Mouse (Mus musculus): Measurements from ENCODE around the gene Pfdn6. TPM values are rescaled to one million over a fixed set of nuclear protein-coding genes. Genes with fewer than 3 reads are reported as not detected.

Pfdn6 gene
- polyA plus RNA-seq, 1 experiment from 2014 or later, result 133 TPM

DNA sequence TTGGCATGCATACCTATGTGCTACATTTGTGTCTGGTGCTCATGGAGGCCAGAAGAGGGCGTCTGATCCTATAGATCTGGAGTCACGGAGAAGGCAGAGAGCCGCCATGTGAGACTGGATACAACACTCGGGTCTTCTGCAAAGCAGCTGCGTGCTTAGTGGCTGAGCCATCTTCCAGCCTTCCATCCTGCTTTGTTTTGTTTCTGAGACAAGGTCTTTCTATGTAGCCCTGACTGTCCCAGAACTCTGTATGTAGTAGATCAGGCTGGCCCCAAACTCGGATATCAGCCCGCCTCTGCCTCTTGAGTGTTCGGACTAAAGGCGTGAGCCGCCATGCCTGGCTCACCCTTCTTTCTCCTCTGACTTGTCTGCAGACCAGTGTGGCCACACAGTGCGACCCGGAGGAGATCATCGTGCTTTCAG lies 25.2 kb downstream of the Pfdn6 start:
- Histone ChIP-seq H3K36me3 (ENCODE audit: control insufficient read depth, insufficient read depth) (peaks cover 43% of the 10 kb centered on the region), H3K4me2 (ENCODE audit: low read depth, low read length) (peak overlapping the region; percentile 66; the same call in 1 of the 2 replicates), H3K4me1 (ENCODE audit: control insufficient read depth, insufficient read depth, low read length) (peaks cover 30% of the 10 kb centered on the region), H3K27ac (ENCODE audit: low read length) (no peak overlapping the region), H3K9me3 (replicated peaks; ENCODE audit: control insufficient read depth, low read length) (no peaks in the 10 kb centered on the region), H3K4me3 (ENCODE audit: low read length) (peak overlapping the region; percentile 74), H3K27me3 (ENCODE audit: control insufficient read depth, insufficient read depth, low read length) (no peaks in the 10 kb centered on the region), H3K9ac (ENCODE audit: low read length) (peak overlapping the region; percentile 52; the same call in 1 of the 2 replicates)
- no peak for ATAC-seq (replicated peaks; ENCODE audit: extremely low read depth, insufficient read depth, low FRiP score)
- WGBS, result 71% methylated on average over 13 of the region's 13 CpGs

GRCm38 (mm10) chr17:33913905-33914304 lies 26.2 kb downstream of the Pfdn6 start:
- peaks cover 43% of the 10 kb centered on the region for H3K36me3 ChIP-seq (ENCODE audit: control insufficient read depth, insufficient read depth)
- no peaks in the 10 kb centered on the region for H3K9me3 ChIP-seq (replicated peaks; ENCODE audit: control insufficient read depth, low read length)
- H3K4me3 ChIP-seq (ENCODE audit: low read length), result no peak overlapping the region
- H3K4me1 ChIP-seq (ENCODE audit: control insufficient read depth, insufficient read depth, low read length), result peaks cover 26% of the 10 kb centered on the region
- H3K27ac ChIP-seq (ENCODE audit: low read length), result no peak overlapping the region
- H3K27me3 ChIP-seq (ENCODE audit: control insufficient read depth, insufficient read depth, low read length), result no peaks in the 10 kb centered on the region
- 95% methylated on average over 8 of the region's 8 CpGs for WGBS
- H3K4me2 ChIP-seq (ENCODE audit: low read depth, low read length), result no peak overlapping the region
- H3K9ac ChIP-seq (ENCODE audit: low read length), result no peak overlapping the region
- ATAC-seq (replicated peaks; ENCODE audit: extremely low read depth, insufficient read depth, low FRiP score), result no peak

- H3K36me3 ChIP-seq (ENCODE audit: control insufficient read depth, insufficient read depth), result peaks cover 43% of the 10 kb centered on the region
- WGBS, result 86% methylated on average over 10 of the region's 10 CpGs
These were observed 26.9 kb downstream of the Pfdn6 start for GRCm38 (mm10) chr17:33913264-33913663.

DNA sequence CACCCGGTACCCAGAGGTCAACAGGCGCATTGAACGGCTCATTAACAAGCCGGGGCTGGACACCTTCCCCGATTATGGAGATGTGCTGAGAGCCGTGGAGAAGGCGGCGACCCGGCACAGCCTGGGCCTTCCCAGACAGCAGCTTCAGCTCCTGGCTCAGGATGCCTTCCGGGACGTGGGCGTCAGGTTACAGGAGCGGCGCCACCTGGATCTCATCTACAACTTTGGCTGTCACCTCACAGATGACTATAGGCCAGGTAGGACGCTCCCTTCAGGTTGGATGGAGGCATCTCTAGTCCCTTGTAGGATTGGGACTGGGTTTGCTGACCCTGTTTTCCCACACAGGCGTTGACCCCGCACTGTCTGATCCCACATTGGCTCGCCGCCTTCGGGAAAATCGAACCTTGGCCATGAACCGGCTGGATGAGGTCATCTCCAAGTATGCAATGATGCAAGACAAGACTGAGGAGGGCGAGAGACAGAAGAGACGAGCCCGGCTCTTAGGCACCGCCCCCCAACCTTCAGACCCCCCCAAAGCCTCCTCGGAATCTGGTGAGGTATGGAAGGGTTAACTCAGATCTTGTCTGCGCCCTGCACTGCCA lies 28.2 kb downstream of the Pfdn6 start:
- Histone ChIP-seq H3K27me3 (ENCODE audit: control insufficient read depth, insufficient read depth, low read length) (no peaks in the 10 kb centered on the region), H3K9ac (ENCODE audit: low read length) (no peak overlapping the region), H3K36me3 (ENCODE audit: control insufficient read depth, insufficient read depth) (peaks cover 33% of the 10 kb centered on the region), H3K27ac (ENCODE audit: low read length) (no peak overlapping the region), H3K9me3 (replicated peaks; ENCODE audit: control insufficient read depth, low read length) (no peaks in the 10 kb centered on the region), H3K4me2 (ENCODE audit: low read depth, low read length) (no peak overlapping the region), H3K4me3 (ENCODE audit: low read length) (no peak overlapping the region), H3K4me1 (ENCODE audit: control insufficient read depth, insufficient read depth, low read length) (peaks cover 18% of the 10 kb centered on the region)
- ATAC-seq (replicated peaks; ENCODE audit: extremely low read depth, insufficient read depth, low FRiP score), result no peak
- WGBS, result 86% methylated on average over 28 of the region's 28 CpGs

More at GRCm38 (mm10) chr17:33913264-33913663, 26.9 kb downstream of the Pfdn6 start:
- Histone ChIP-seq H3K27ac (ENCODE audit: low read length) (no peak overlapping the region), H3K27me3 (ENCODE audit: control insufficient read depth, insufficient read depth, low read length) (no peaks in the 10 kb centered on the region), H3K4me2 (ENCODE audit: low read depth, low read length) (no peak overlapping the region), H3K4me3 (ENCODE audit: low read length) (no peak overlapping the region), H3K9ac (ENCODE audit: low read length) (no peak overlapping the region), H3K9me3 (replicated peaks; ENCODE audit: control insufficient read depth, low read length) (no peaks in the 10 kb centered on the region), H3K4me1 (ENCODE audit: control insufficient read depth, insufficient read depth, low read length) (peaks cover 21% of the 10 kb centered on the region)
- ATAC-seq (replicated peaks; ENCODE audit: extremely low read depth, insufficient read depth, low FRiP score), result no peak

- Histone ChIP-seq H3K36me3 (ENCODE audit: control insufficient read depth, insufficient read depth) (peaks cover 33% of the 10 kb centered on the region), H3K9me3 (replicated peaks; ENCODE audit: control insufficient read depth, low read length) (no peaks in the 10 kb centered on the region), H3K4me3 (ENCODE audit: low read length) (no peak overlapping the region), H3K27me3 (ENCODE audit: control insufficient read depth, insufficient read depth, low read length) (no peaks in the 10 kb centered on the region), H3K9ac (ENCODE audit: low read length) (no peak overlapping the region), H3K27ac (ENCODE audit: low read length) (no peak overlapping the region), H3K4me2 (ENCODE audit: low read depth, low read length) (no peak overlapping the region), H3K4me1 (ENCODE audit: control insufficient read depth, insufficient read depth, low read length) (peaks cover 13% of the 10 kb centered on the region)
- ATAC-seq (replicated peaks; ENCODE audit: extremely low read depth, insufficient read depth, low FRiP score), result no peak
- WGBS, result 87% methylated on average over 31 of the region's 31 CpGs
These were observed 28.9 kb downstream of the Pfdn6 start for GRCm38 (mm10) chr17:33911052-33911812.

GRCm38 (mm10) chr17:33910346-33911051 lies 29.6 kb downstream of the Pfdn6 start:
- Histone ChIP-seq H3K4me2 (ENCODE audit: low read depth, low read length) (peak overlapping the region; percentile 77), H3K9me3 (replicated peaks; ENCODE audit: control insufficient read depth, low read length) (no peaks in the 10 kb centered on the region), H3K4me1 (ENCODE audit: control insufficient read depth, insufficient read depth, low read length) (peaks cover 13% of the 10 kb centered on the region), H3K9ac (ENCODE audit: low read length) (peak overlapping the region; percentile 90), H3K36me3 (ENCODE audit: control insufficient read depth, insufficient read depth) (peaks cover 33% of the 10 kb centered on the region), H3K27ac (ENCODE audit: low read length) (peak overlapping the region; percentile 89), H3K27me3 (ENCODE audit: control insufficient read depth, insufficient read depth, low read length) (no peaks in the 10 kb centered on the region), H3K4me3 (ENCODE audit: low read length) (peak overlapping the region; percentile 77)
- no peak for ATAC-seq (replicated peaks; ENCODE audit: extremely low read depth, insufficient read depth, low FRiP score)
- WGBS, result 47% methylated on average over 11 of the region's 11 CpGs

DNA sequence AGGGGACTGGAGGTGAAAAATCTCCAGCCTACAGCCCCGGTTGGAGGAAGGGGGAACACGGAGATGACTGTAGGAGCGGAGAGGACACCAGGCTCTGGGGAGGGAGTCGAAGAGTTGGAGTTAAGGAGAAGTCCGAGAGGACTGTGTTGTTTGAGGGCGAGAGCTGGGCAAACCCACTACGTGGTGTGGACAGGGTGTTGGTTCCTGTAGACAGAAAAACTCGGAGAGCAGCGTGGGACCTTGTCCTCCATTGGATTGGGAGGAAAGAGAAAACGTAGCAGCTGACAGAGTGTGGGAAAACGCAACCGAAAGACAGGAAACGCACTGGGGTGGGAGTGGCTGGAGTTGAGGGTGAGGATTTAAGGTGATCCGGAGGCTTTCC lies 30.3 kb downstream of the Pfdn6 start:
- H3K9me3 ChIP-seq (replicated peaks; ENCODE audit: control insufficient read depth, low read length), result no peaks in the 10 kb centered on the region
- H3K9ac ChIP-seq (ENCODE audit: low read length), result peak overlapping the region; percentile 90
- H3K4me2 ChIP-seq (ENCODE audit: low read depth, low read length), result peak overlapping the region; percentile 77
- H3K27me3 ChIP-seq (ENCODE audit: control insufficient read depth, insufficient read depth, low read length), result no peaks in the 10 kb centered on the region
- H3K4me1 ChIP-seq (ENCODE audit: control insufficient read depth, insufficient read depth, low read length), result peaks cover 7% of the 10 kb centered on the region
- under 1% methylated on average over 14 of the region's 14 CpGs for WGBS
- ATAC-seq (replicated peaks; ENCODE audit: extremely low read depth, insufficient read depth, low FRiP score), result 0 out of 2 replicates have a peak, but pooled peaks have one; percentile 0
- peak overlapping the region; percentile 89 for H3K27ac ChIP-seq (ENCODE audit: low read length)
- peak overlapping the region; percentile 77 for H3K4me3 ChIP-seq (ENCODE audit: low read length)
- peaks cover 33% of the 10 kb centered on the region for H3K36me3 ChIP-seq (ENCODE audit: control insufficient read depth, insufficient read depth)

GRCm38 (mm10) chr17:33909077-33909868 lies 30.9 kb downstream of the Pfdn6 start, which contains the start of gene Daxx:
Gene Daxx (plus strand): TSS chr17:33909414.
- Histone ChIP-seq H3K27me3 (ENCODE audit: control insufficient read depth, insufficient read depth, low read length) (no peaks in the 10 kb centered on the region), H3K4me1 (ENCODE audit: control insufficient read depth, insufficient read depth, low read length) (peaks cover 7% of the 10 kb centered on the region), H3K4me3 (ENCODE audit: low read length) (peak within 1 kb of the TSS; percentile 77), H3K9ac (ENCODE audit: low read length) (peak within 1 kb of the TSS; percentile 90), H3K9me3 (replicated peaks; ENCODE audit: control insufficient read depth, low read length) (no peaks in the 10 kb centered on the region), H3K36me3 (ENCODE audit: control insufficient read depth, insufficient read depth) (peaks cover 30% of the 10 kb centered on the region), H3K4me2 (ENCODE audit: low read depth, low read length) (peak within 1 kb of the TSS; percentile 94), H3K27ac (ENCODE audit: low read length) (peak within 1 kb of the TSS; percentile 89)
- peak; percentile 96 for ATAC-seq (replicated peaks; ENCODE audit: extremely low read depth, insufficient read depth, low FRiP score)
- whole genome bisulfite sequencing, result under 1% methylated on average over 68 of the region's 68 CpGs
